Mouse (Mus musculus) heart, postnatal 0 days (tissue): Measurements from ENCODE around the gene Actb.

Experiments used
- CTCF ChIP-seq: IDR thresholded peaks from 2 replicates; pipeline ENCODE4 v1.5.1; 2016; ENCODE audit warnings: antibody characterized with exemption, control low read depth, low read depth
- EP300 ChIP-seq: IDR thresholded peaks from 2 replicates; pipeline ENCODE4 v1.6.1; 2016; ENCODE audit warnings: antibody characterized with exemption, low read depth

- TF ChIP-seq CTCF (no peak), EP300 (peak; percentile 61)
Observed at GRCm38 (mm10) chr5:142920311-142921073, 13.9 kb upstream of the Actb start.
